12 mouse cellular contexts compared by ENCODE assay signal in the genomic region with DNA sequence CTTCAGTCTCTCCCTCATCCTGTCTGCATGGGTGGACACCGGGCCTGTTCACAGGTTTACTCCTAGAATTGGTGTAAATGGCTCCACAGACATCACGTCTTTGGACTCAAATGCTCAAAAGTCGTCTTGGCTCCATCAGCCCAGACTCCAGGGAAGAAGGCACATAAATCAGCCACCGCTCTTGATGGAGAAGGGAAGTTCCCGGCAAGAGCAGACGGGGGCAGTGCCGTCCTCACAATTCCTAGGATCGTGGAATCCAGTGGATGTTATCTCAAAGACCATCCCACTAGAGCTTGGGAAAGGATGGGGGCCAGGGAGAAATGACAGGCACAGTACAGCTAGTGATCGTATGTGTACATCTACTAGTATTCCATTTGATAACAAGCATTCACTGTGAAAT. TPM values are rescaled to one million over a fixed set of nuclear protein-coding genes. Genes with fewer than 3 reads are reported as not detected.
A peak's percentile ranks its signal among the peaks of the same experiment; 100 is the strongest.
DNase-seq lines count a peak whose midpoint lies in the region.
"Had no signal": no experiment of that assay in that cellular context is flagged by ENCODE, and none has a peak within 500 bp of the region (broad histone marks: within the 10 kb centered on the region; RNA-seq: fewer than 3 reads in every experiment).

No protein-coding gene starts in this region.

- DNase-seq in heart, adult 11 months: peak; percentile 84
- no peak for DNase-seq in heart, postnatal 25 days (ENCODE audit: low spot score)
- DNase-seq in layer of hippocampus, postnatal 10 days (ENCODE audit: low spot score in 2 of 2): peak; percentile 41 to 55
- DNase-seq in layer of hippocampus, postnatal 36 days: no peak
- peak; percentile 16 for DNase-seq in right cerebral cortex, postnatal 4 days
- no peak for DNase-seq in right cerebral cortex, adult 2 months (ENCODE audit: low spot score in 2 of 2)
- no peak for DNase-seq in spleen, postnatal 36 days (ENCODE audit: low spot score in 2 of 2)
- no peak for DNase-seq in limb, embryonic 10.5 days (ENCODE audit: low spot score)
- DNase-seq: cerebellum, adult 18-20 months; thymus, postnatal 25 days had no signal

- no peaks in the 10 kb centered on the region for H3K27me3 ChIP-seq in limb, embryonic 10.5 days (ENCODE audit: low read depth, poor library complexity, severe bottlenecking)

- intact Hi-C loops in heart, postnatal 25 days (cut with DNase I): no loop called here

- no peaks in the 10 kb centered on the region for H3K36me3 ChIP-seq in limb, embryonic 10.5 days

- no peak overlapping the region for H3K27ac ChIP-seq in limb, embryonic 10.5 days
- H3K27ac ChIP-seq: liver, embryonic 15.5 days had no signal

- H3K9me3 ChIP-seq in limb, embryonic 10.5 days (replicated peaks): no peaks in the 10 kb centered on the region
- H3K9me3 ChIP-seq: liver, embryonic 15.5 days had no signal

- 39% methylated on average over 9 of the region's 9 CpGs for WGBS in limb, embryonic 10.5 days

- H3K4me3 ChIP-seq in limb, embryonic 10.5 days: no peak overlapping the region
- H3K4me3 ChIP-seq: liver, embryonic 15.5 days; myocyte had no signal

- 0 out of 2 replicates have a peak, but pooled peaks cover 4% of the 10 kb centered on the region for H3K4me1 ChIP-seq in limb, embryonic 10.5 days

RNA-seq across cellular contexts. Expression of a gene that starts 12.3 kb away (rescaled TPM):
- under 1 TPM; 0.73 to 0.84 TPM for total RNA-seq in heart, postnatal 25 days (2021)
- total RNA-seq in layer of hippocampus, postnatal 10 days (2021): 1 to 10 TPM in 1 of 2 experiments, under 1 TPM in 1; 0.59 to 1.1 TPM
- under 1 TPM in 1 of 2 experiments, not detected in 1; 0.25 TPM for total RNA-seq in layer of hippocampus, postnatal 36 days (2021)
- polyA plus RNA-seq in limb, embryonic 10.5 days (2016; fragmentation: Nextera tagmentation; extraction: Ambion mirVana): 0.84 and 0.90 TPM in 2 replicates

RNA-seq across cellular contexts. Expression of a gene that starts 45.2 kb away (rescaled TPM):
- 1 to 10 TPM; 3.1 to 3.8 TPM for total RNA-seq in heart, postnatal 25 days (2021)
- 1 to 10 TPM; 3.5 to 4.5 TPM for total RNA-seq in layer of hippocampus, postnatal 10 days (2021)
- total RNA-seq in layer of hippocampus, postnatal 36 days (2021): 1 to 10 TPM; 2.7 to 2.9 TPM
- 2.3 and 2.6 TPM in 2 replicates for polyA plus RNA-seq in limb, embryonic 10.5 days (2016; fragmentation: Nextera tagmentation; extraction: Ambion mirVana)

Comparison
In these comparisons a context has a peak if more than half of its experiments do, and no peak if none do; other contexts are left out.
1. DNase-seq: peak in heart, adult 11 months (single experiment), layer of hippocampus, postnatal 10 days (2 of 2) and right cerebral cortex, postnatal 4 days (single experiment); none in heart, postnatal 25 days (single experiment), layer of hippocampus, postnatal 36 days (0 of 2), right cerebral cortex, adult 2 months (0 of 2), spleen, postnatal 36 days (0 of 2) and limb, embryonic 10.5 days (single experiment).